Mouse (Mus musculus): Measurements from ENCODE around the gene Kcnj6. TPM values are rescaled to one million over a fixed set of nuclear protein-coding genes. Genes with fewer than 3 reads are reported as not detected.
"Not testable (repeated sequence)": the region's sequence is repeated elsewhere in the genome, so short reads cannot be mapped to it uniquely, and the experiment has no call there.

Kcnj6 gene
- polyA plus RNA-seq, 1 experiment from 2014 or later = not detected

DNA sequence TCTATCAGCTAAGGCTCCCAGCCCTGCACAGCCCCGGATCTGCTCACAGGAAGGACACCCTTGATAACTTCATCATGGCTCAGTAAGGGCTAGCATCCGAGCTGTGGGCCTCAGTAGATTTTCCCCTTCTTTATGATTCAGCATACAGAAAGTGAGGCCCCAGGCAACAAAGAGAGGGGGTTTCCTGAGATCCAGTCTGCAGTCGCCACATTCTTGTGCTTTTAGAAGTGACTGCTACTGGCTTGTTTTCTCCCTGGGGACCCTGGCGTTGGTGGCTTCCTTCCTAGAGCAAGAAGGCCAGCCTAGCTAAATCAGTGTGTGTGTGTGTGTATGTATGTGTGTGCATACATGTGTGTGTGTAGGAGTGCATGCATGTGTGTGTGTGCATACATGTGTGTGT lies 152.7 kb downstream of the Kcnj6 start:
- no peak overlapping the region for H3K4me2 ChIP-seq
- H3K27me3 ChIP-seq = no peaks in the 10 kb centered on the region
- H3K9ac ChIP-seq = no peak overlapping the region
- H3K36me3 ChIP-seq = no peaks in the 10 kb centered on the region
- no peaks in the 10 kb centered on the region for H3K9me3 ChIP-seq (replicated peaks)
- peaks cover 4% of the 10 kb centered on the region; the same call in 1 of the 2 replicates for H3K4me1 ChIP-seq
- 59% methylated on average over 4 of the region's 4 CpGs for WGBS
- H3K27ac ChIP-seq = no peak overlapping the region
- H3K4me3 ChIP-seq (replicated peaks) = no peak overlapping the region
- ATAC-seq (replicated peaks; ENCODE audit: low FRiP score) = no peak

DNA sequence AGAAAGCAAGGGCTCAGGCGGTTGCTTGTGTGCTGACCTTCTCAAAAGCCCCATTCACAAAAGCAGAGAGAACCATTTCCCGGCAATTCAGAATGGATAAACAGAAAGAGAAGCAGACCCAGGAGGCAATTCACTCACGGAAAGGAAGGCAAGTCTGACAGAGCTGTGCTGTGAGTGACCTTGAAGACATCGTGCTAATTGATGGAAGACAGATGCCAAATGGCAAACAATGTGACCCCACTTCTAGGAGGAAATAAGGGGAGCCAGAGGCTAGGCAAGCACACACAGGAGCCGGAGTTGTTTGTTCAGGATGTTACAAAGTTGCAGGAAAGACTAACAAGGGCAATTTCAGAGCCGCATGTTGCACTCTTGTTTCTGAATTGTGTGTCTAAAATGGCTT lies 158.1 kb downstream of the Kcnj6 start:
- Histone ChIP-seq H3K9me3 (replicated peaks) (no peaks in the 10 kb centered on the region), H3K4me2 (no peak overlapping the region), H3K36me3 (no peaks in the 10 kb centered on the region), H3K27ac (no peak overlapping the region), H3K9ac (no peak overlapping the region), H3K4me1 (peaks cover 11% of the 10 kb centered on the region), H3K27me3 (no peaks in the 10 kb centered on the region), H3K4me3 (replicated peaks) (no peak overlapping the region)
- 36% methylated on average over 6 of the region's 6 CpGs for WGBS
- no peak for ATAC-seq (replicated peaks; ENCODE audit: low FRiP score)

DNA sequence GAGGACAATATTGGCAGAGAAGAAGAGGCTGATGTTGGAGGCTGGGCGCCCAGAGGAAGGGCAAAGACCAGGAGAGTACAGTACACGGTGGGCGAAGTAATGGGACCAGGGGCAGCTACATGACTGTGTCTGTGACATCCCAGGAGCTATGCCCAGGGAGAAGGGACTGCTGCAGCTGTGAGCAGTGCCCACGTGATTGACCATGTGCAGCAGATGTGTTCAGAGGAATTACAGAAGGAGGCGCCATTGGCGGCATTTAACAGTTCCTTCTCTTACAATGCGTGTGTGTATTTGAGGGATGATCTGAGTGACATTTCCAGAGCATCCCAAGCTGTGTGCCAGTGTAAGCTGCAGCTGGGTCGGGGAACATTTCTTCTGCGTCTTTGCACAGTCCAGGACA lies 159.6 kb downstream of the Kcnj6 start:
- Histone ChIP-seq H3K27ac (no peak overlapping the region), H3K9me3 (replicated peaks) (no peaks in the 10 kb centered on the region), H3K27me3 (no peaks in the 10 kb centered on the region), H3K36me3 (no peaks in the 10 kb centered on the region), H3K4me3 (replicated peaks) (no peak overlapping the region), H3K4me1 (peaks cover 11% of the 10 kb centered on the region), H3K9ac (no peak overlapping the region), H3K4me2 (no peak overlapping the region)
- ATAC-seq (replicated peaks; ENCODE audit: low FRiP score) = no peak; the same call in 1 of the 2 replicates
- 82% methylated on average over 9 of the region's 9 CpGs for WGBS

DNA sequence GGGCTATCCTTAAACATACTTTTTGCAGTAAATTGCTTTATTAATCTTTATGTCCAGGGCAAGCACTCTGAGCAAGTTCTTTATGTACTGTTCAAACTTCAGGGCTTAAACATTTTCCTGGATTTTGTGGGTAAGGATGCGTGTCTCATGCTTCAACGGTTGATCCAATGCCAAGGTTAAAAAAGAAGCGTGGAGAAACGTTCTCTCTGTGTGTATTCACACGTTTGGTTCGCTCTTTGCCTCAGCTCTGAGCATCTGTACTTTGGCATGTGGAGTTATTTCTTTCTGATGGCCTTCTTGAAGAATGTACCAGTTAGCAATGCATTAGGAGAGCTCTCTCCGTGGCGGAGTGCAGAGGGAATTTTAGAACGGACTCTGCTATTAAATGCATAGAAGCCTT lies 163.0 kb downstream of the Kcnj6 start:
- H3K9ac ChIP-seq = no peak overlapping the region
- no peaks in the 10 kb centered on the region for H3K9me3 ChIP-seq (replicated peaks)
- H3K4me2 ChIP-seq = no peak overlapping the region
- no peak overlapping the region for H3K4me3 ChIP-seq (replicated peaks)
- no peaks in the 10 kb centered on the region for H3K27me3 ChIP-seq
- 77% methylated on average over 9 of the region's 9 CpGs for WGBS
- no peak overlapping the region for H3K27ac ChIP-seq
- ATAC-seq (replicated peaks; ENCODE audit: low FRiP score) = no peak
- H3K36me3 ChIP-seq = no peaks in the 10 kb centered on the region
- peaks cover 11% of the 10 kb centered on the region for H3K4me1 ChIP-seq

DNA sequence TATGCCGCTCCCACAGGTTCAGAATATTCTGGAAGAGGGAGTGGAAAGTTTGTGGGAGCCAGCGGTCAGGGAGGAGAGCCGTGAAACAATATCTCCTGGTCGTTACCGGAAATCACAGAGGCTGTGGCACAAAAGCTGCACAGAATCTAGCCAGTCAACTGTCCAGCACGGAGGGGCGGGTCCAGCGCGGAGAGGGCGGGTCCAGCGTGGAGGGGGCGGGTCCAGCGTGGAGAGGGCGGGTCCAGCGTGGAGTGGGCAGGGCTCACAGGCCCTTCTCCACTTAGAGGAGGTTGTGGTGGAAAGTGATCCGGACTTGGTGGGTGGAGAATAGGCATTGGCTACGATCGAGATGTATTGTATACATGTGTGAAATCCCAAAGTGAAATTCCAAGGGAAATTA lies 169.3 kb downstream of the Kcnj6 start:
- 80% methylated on average over 18 of the region's 18 CpGs for WGBS
- Histone ChIP-seq H3K27ac (no peak overlapping the region), H3K4me3 (replicated peaks) (no peak overlapping the region), H3K27me3 (no peaks in the 10 kb centered on the region), H3K4me2 (no peak overlapping the region), H3K9ac (no peak overlapping the region), H3K36me3 (no peaks in the 10 kb centered on the region), H3K9me3 (replicated peaks) (no peaks in the 10 kb centered on the region), H3K4me1 (0 out of 2 replicates have a peak, but pooled peaks cover 5% of the 10 kb centered on the region)
- ATAC-seq (replicated peaks; ENCODE audit: low FRiP score) = no peak

DNA sequence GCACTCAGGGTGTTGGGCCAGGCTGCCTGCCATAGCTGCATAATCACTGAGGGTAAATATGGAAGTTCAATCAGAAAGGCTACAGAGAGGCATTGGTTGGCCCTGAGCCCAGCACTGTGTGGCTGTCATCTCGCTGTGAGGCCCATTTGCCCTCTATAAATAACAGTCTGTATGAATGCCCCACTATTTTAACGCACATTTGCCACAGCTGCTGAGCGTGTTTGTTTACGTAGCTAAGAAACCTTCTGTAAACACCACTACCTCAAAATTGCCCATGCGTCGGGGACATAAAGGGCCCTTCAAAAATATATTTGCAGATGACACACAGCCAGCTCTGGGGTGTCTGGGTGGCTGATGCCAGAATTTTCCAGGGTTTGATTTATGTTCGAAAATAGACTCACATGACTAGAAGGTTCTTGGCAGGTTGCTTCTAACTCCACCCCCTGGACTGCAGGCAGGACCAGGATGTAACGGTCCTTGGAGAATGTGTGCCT lies 170.4 kb downstream of the Kcnj6 start:
- H3K4me3 ChIP-seq (replicated peaks) = no peak overlapping the region
- H3K27me3 ChIP-seq = no peaks in the 10 kb centered on the region
- 0 out of 2 replicates have a peak, but pooled peaks cover 5% of the 10 kb centered on the region for H3K4me1 ChIP-seq
- H3K4me2 ChIP-seq = no peak overlapping the region
- ATAC-seq (replicated peaks; ENCODE audit: low FRiP score) = no peak
- H3K36me3 ChIP-seq = no peaks in the 10 kb centered on the region
- H3K27ac ChIP-seq = no peak overlapping the region
- H3K9ac ChIP-seq = no peak overlapping the region
- 57% methylated on average over 8 of the region's 8 CpGs for WGBS
- no peaks in the 10 kb centered on the region for H3K9me3 ChIP-seq (replicated peaks)

DNA sequence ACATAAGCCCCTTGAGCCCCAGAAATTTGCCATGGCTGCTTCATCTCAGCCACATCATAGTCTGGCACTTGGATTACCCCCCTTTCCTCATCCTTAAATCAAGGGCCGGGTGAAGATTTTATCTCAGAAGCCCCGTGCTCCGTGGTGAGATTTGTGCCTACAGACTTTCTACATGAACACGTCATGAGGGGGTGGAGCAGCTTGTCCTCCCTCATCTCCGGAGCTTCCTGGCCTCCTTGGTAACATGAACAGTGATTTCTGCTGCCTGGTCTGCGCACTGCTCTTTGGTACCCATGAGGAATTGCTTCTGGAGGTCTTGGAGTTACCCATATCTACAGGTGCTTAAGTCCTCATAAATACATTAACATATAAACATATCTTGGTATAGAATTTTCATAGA lies 172.2 kb downstream of the Kcnj6 start:
- H3K9me3 ChIP-seq (replicated peaks) = no peaks in the 10 kb centered on the region
- no peak overlapping the region for H3K4me2 ChIP-seq
- H3K27me3 ChIP-seq = no peaks in the 10 kb centered on the region
- no peaks in the 10 kb centered on the region for H3K36me3 ChIP-seq
- ATAC-seq (replicated peaks; ENCODE audit: low FRiP score) = no peak
- no peak overlapping the region for H3K4me3 ChIP-seq (replicated peaks)
- no peak overlapping the region for H3K9ac ChIP-seq
- H3K27ac ChIP-seq = no peak overlapping the region
- WGBS = 72% methylated on average over 6 of the region's 6 CpGs
- 0 out of 2 replicates have a peak, but pooled peaks cover 5% of the 10 kb centered on the region for H3K4me1 ChIP-seq

DNA sequence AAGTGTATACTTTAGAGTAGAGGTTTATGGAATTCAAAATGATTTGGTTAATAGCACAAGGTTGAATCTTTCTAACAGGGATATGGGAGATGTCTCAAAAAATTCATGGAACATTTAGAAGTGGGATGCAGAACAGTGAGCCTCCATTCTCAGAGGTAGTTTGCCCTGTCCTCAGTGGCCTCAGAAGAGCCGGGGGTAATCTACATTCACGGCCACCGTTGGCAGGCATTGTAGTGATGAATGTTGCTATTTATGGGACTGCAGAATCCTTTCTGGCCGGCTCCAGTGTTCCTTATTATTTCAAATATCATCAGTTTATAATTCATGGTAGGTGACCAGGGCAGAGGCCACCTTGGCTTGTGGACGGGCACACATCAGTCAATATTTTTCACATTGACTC lies 174.9 kb downstream of the Kcnj6 start:
- 72% methylated on average over 5 of the region's 5 CpGs for WGBS
- no peak for ATAC-seq (replicated peaks; ENCODE audit: low FRiP score)
- no peaks in the 10 kb centered on the region for H3K9me3 ChIP-seq (replicated peaks)
- H3K4me2 ChIP-seq = no peak overlapping the region
- no peak overlapping the region for H3K9ac ChIP-seq
- no peak overlapping the region for H3K27ac ChIP-seq
- H3K36me3 ChIP-seq = no peaks in the 10 kb centered on the region
- no peaks in the 10 kb centered on the region for H3K27me3 ChIP-seq
- no peak overlapping the region for H3K4me3 ChIP-seq (replicated peaks)
- H3K4me1 ChIP-seq = 0 out of 2 replicates have a peak, but pooled peaks cover 5% of the 10 kb centered on the region

DNA sequence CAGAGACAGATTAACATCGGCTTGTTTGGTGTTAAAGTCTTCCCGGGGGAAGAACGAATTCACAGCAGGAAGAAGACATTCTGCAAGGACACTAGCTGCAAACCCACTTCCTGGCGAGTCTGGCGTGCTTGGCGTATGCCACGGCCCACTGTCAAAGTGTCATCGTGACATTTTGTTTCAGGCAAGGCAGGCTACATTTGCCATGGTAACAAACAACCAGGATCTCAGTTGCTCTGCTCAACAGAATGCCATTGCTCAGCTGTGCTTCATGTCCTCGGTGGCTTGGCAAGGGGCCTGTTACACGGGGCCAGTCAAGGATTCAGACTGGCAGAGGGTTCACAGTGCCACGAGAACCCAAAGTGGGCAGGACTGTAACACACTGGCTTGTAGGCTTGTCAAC lies 175.9 kb downstream of the Kcnj6 start:
- no peak for ATAC-seq (replicated peaks; ENCODE audit: low FRiP score)
- no peaks in the 10 kb centered on the region for H3K4me1 ChIP-seq
- no peak overlapping the region for H3K4me3 ChIP-seq (replicated peaks)
- WGBS = 85% methylated on average over 11 of the region's 11 CpGs
- H3K36me3 ChIP-seq = no peaks in the 10 kb centered on the region
- no peak overlapping the region for H3K4me2 ChIP-seq
- H3K9ac ChIP-seq = no peak overlapping the region
- no peak overlapping the region for H3K27ac ChIP-seq
- H3K9me3 ChIP-seq (replicated peaks) = no peaks in the 10 kb centered on the region
- no peaks in the 10 kb centered on the region for H3K27me3 ChIP-seq

DNA sequence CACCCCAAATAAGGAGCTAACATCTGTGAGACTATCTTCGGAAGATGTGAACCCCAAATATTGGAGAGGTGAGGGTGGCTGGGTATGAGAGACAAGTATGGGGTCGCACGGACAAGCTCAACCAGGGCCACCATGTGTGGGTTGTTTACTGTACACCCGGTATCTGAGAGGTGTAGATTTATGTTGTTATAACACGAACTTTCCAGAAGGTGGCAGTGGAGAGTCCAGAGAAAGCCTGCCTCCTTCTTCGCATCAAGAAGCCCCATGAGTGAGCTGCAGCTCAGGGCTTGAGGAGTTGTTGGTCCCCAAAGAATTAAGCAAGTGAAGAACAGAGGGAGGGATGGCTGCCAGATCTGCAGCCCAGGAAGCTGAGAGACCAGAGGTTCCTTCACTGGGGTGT lies 181.1 kb downstream of the Kcnj6 start:
- Histone ChIP-seq H3K4me1 (no peaks in the 10 kb centered on the region), H3K36me3 (no peaks in the 10 kb centered on the region), H3K27ac (no peak overlapping the region), H3K4me3 (replicated peaks) (no peak overlapping the region), H3K27me3 (no peaks in the 10 kb centered on the region), H3K9ac (no peak overlapping the region), H3K4me2 (no peak overlapping the region), H3K9me3 (replicated peaks) (peaks cover 10% of the 10 kb centered on the region)
- 0 out of 2 replicates have a peak, but pooled peaks have one; percentile 33 for ATAC-seq (replicated peaks; ENCODE audit: low FRiP score)
- WGBS = 25% methylated on average over 6 of the region's 6 CpGs

DNA sequence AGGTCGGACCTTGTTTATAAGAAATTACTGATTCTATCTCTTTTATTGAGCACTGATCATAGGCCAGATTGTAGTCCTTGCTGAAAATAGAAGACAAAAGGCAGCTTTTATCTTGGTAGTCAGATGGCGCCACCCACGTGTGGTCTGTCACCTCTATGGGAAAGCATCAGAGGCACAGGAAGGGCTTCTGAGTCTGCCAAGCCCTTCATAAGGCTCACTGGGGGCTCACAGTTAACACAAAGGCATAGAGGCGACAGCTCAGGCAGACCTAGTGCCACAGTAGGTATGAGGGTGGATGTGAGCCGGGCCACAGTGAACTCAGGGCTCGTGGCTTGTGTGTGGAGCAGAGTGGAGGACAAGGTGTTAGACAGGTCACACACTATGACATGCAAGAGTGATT lies 181.6 kb downstream of the Kcnj6 start:
- no peak overlapping the region for H3K9ac ChIP-seq
- H3K27me3 ChIP-seq = no peaks in the 10 kb centered on the region
- H3K27ac ChIP-seq = no peak overlapping the region
- no peak overlapping the region for H3K4me3 ChIP-seq (replicated peaks)
- H3K9me3 ChIP-seq (replicated peaks) = peaks cover 10% of the 10 kb centered on the region
- H3K36me3 ChIP-seq = no peaks in the 10 kb centered on the region
- H3K4me1 ChIP-seq = no peaks in the 10 kb centered on the region
- 80% methylated on average over 6 of the region's 6 CpGs for WGBS
- no peak overlapping the region for H3K4me2 ChIP-seq
- ATAC-seq (replicated peaks; ENCODE audit: low FRiP score) = no peak

DNA sequence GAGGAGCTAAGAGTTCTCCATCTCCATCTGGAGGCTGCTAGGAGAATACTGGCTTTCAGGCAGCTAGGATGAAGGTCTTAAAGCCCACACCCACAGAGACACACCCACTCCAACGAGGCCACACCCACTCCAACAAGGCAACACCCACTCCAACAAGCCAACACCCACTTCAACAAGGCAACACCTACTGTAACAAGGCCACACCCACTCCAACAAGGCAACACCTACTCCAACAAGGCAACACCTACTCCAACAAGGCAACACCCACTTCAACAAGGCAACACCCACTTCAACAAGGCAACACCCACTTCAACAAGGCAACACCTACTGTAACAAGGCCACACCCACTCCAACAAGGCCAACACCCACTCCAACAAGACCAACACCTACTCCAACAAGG lies 188.2 kb downstream of the Kcnj6 start:
- H3K4me1 ChIP-seq; H3K4me2 ChIP-seq; H3K27me3 ChIP-seq; H3K9ac ChIP-seq; ATAC-seq (replicated peaks; ENCODE audit: low FRiP score); H3K36me3 ChIP-seq; H3K27ac ChIP-seq; H3K9me3 ChIP-seq (replicated peaks); H3K4me3 ChIP-seq (replicated peaks): not testable (repeated sequence)
- 30% methylated on average over 1 of the region's 1 CpGs for WGBS

DNA sequence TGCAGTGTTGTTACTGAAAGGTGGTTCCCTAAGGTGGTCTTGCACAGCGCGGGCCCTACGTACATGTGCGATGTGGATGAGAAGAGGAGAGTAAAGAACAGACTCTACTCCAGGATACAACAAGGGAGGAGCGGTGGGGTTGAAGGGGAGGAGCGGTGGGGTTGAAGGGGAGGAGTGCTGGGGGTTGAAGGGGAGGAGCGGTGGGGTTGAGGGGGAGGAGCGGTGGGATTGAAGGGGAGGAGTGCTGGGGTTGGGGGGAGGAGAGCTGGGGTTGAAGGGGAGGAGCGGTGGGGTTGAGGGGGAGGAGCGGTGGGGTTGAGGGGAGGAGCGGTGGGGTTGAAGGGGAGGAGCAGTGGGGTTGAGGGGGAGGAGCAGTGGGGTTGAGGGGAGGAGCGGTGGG lies 199.3 kb downstream of the Kcnj6 start:
- no peak for ATAC-seq (replicated peaks; ENCODE audit: low FRiP score)
- H3K4me2 ChIP-seq = no peak overlapping the region
- no peak overlapping the region for H3K9ac ChIP-seq
- H3K9me3 ChIP-seq (replicated peaks) = no peaks in the 10 kb centered on the region
- no peaks in the 10 kb centered on the region for H3K4me1 ChIP-seq
- H3K4me3 ChIP-seq (replicated peaks) = no peak overlapping the region
- no peaks in the 10 kb centered on the region for H3K27me3 ChIP-seq
- no peaks in the 10 kb centered on the region for H3K36me3 ChIP-seq
- WGBS = 87% methylated on average over 12 of the region's 12 CpGs
- H3K27ac ChIP-seq = no peak overlapping the region

Data from kidney, embryonic 15.5 days (tissue).